Mouse (Mus musculus): ENCODE results near the gene Kazn.

Gene Kazn

DNA sequence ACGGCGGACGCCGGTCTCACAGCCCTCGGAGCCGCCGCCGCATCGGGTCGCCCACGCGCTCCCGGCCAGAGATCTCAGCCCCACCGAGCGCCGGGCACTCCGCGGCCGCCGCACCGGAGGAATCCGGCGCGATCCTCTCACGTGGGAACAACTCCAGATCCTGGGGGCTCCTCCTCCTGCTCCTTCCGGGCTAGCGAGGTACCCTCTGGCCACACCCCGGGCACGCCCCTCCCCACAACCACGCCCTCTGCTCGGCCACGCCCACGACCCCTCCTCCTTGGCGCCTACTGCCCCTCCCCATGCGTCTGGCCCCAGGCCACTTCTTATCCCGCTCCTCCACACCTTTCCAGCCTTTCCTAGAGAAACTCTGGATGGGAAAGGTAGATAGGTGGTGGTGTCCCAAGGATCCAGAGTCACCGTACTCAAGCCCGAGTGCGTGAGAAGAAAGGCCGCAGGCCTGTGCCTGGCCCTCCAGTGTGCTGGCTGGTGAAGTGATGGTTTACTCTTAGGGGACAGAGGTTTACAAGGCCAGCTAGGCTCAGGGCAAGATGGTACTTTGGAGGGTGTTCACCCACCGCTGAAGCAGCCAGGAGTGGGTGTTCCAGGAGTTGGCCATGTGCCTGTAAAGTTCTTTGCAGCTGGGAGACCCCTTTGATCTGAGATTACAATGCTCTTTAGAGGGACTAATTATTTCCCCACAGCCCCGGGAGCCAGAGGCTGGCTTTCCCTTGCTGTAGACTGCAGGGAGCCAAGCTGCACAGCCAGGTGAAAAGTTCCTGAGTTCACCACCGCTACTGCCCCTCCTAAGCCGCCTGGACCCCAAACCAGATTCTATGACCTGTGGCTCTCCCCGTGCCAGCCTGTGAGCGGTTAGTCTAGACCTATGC lies at the start of gene Kazn:
Kazn (minus strand) TSS at position 162 of the 887 bp plus-strand sequence.
- DNase-seq, result peak; percentile 78

GRCm38 (mm10) chr4:142285471-142285870 lies 46.3 kb upstream of the Kazn start:
- DNase-seq, result no peak

- no peak for DNase-seq
Observed at GRCm38 (mm10) chr4:142283867-142284266, 44.7 kb upstream of the Kazn start.

GRCm38 (mm10) chr4:142278197-142278575 lies 39.0 kb upstream of the Kazn start:
- no peak for DNase-seq

DNA sequence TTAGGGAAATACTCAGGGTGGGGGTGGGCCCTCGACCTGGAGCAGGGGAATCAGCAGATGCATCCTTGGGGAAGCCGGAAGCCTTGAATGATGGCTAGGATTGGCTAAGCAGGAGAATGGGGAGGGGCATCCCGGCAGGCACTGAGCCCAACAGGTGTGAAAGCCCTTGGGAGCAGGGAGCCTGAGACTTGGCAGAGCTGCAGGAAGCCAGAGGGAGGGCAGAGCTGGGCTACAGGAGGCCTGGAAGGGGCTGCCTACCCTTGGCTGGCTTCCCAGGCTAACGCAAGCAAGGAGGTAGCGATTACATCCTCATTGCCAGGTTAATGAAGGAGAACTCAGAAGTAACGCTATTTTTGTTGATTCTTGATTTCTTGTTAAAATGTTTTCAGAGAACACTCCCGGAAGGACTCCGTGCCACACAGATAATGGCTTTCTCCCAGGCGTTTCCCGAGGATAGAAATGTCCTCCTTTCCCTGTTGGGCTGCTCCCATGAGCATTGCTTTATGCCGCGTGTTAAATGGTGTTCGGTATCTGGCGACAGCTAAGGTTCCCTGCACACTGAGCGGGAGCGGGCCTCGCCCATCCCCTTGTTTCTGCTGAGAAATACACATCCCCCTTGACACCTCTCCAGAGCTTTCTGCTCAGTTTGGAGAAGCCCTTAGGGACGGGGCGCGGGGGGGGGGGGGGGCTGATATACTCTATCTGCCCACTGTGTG lies 38.4 kb upstream of the Kazn start:
- DNase-seq, result no peak

GRCm38 (mm10) chr4:142275242-142275641 lies 36.0 kb upstream of the Kazn start:
- no peak for DNase-seq

DNA sequence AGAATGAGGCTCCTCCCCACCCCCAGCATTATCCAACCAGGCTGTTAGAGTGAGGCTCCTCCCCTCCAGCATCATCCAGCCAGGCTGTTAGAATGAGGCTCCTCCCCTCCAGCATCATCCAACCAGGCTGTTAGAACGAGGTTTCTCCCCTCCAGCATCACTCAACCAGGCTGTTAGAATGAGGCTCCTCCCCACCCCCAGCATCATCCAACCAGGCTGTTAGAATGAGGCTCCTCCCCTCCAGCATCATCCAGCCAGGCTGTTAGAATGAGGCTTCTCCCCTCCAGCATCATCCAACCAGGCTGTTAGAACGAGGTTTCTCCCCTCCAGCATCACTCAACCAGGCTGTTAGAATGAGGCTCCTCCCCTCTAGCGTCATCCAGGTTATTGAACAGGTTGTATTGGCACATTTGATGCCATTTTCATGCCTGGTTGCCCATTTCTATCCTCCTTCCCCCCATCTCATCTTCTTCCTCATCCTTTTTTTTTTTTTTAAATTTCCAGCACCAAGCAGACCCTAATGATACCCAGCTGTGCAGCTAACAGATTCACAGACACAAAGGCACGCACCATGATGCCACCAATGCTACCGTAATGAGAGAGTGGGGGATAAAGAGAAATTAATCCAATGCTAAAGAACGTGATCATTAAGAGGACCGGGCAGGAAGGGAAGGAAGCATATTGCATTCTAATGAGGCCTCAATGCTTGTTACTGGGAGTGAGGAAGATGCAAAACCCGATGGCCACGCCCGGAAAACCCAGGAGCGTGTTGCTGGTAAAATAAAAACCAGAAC lies 35.4 kb upstream of the Kazn start:
- no peak for DNase-seq

DNA sequence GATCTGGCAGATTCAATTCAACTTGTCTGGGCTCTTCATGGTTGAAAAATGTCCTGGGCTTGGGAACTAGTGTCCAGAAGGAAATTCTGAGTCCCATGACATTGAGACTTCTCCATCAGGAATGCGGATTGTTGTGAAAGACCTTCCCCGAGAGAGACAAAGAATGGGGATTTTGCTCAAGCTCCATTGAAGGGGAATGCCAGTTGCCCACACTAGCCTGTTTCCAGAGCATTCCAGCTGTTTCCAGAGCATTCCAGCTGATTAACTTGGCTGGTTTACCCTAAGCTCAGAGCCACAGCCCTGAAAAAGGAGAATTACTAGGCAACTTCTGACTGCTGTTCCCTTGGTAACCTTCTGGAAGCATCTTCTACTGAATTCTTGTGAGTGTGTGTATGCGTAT lies 32.3 kb upstream of the Kazn start:
- no peak for DNase-seq

- no peak for DNase-seq
Observed at GRCm38 (mm10) chr4:142267832-142268231, 28.6 kb upstream of the Kazn start.

GRCm38 (mm10) chr4:142267348-142267819 lies 28.2 kb upstream of the Kazn start:
- peak; percentile 24 for DNase-seq

DNA sequence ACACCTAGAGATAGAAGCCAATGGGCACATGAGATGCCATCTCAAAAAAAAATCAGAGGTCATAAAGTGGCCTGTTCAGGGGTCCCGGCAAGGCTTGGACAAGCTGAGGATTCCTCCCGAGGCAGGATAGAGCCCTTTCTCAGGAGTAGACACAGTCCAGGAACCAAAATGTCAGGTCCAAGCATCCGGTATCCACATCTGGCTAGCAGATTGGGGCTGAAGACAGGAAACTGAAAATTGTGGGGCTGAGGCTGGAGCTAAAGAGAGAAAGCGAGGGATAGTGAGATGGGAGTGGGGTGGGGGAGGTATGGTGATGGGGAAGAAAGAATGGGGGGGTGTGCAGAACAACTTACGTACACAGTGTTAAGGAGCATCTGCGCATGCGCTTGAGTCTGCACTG lies 25.1 kb upstream of the Kazn start:
- no peak for DNase-seq

DNA sequence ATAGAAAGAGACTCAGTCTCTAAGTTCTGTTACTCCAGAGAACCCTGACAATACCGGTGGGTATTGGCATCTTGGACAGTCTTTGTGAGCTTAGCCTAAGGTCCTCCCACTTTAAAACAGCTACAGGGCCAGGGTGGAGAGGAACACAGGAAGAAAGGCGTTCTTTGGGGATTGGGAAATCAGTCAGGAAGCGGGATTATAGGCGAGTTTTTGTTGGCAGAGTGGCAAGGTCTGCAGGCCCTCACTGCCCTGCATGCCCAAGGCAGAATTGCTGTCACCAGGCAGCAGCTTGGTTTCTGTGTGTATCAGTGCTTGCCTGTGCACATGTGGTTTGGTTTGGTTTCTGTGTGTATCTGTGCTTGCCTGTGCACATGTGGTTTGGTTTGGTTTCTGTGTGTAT lies 22.5 kb upstream of the Kazn start:
- no peak for DNase-seq

DNA sequence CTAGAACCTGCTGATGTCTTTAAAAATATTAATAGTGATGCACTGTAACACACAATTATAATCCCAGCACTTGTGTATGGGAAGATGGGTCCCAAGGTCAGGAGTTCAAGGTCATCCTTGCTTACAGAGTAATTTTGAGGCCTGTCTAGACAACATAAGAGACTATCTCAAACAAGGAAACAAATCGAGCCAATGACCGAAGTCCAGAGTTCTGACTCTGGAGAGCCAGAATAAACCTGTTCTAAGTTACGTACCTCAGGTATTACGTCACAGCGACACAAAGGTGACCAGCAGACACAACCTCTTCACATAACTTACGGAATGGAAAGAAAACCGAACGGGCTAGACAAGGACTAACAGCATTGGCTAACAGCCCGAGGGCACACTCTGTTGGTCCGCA lies 19.5 kb upstream of the Kazn start:
- no peak for DNase-seq

GRCm38 (mm10) chr4:142254088-142254487 lies 14.9 kb upstream of the Kazn start:
- no peak for DNase-seq

DNA sequence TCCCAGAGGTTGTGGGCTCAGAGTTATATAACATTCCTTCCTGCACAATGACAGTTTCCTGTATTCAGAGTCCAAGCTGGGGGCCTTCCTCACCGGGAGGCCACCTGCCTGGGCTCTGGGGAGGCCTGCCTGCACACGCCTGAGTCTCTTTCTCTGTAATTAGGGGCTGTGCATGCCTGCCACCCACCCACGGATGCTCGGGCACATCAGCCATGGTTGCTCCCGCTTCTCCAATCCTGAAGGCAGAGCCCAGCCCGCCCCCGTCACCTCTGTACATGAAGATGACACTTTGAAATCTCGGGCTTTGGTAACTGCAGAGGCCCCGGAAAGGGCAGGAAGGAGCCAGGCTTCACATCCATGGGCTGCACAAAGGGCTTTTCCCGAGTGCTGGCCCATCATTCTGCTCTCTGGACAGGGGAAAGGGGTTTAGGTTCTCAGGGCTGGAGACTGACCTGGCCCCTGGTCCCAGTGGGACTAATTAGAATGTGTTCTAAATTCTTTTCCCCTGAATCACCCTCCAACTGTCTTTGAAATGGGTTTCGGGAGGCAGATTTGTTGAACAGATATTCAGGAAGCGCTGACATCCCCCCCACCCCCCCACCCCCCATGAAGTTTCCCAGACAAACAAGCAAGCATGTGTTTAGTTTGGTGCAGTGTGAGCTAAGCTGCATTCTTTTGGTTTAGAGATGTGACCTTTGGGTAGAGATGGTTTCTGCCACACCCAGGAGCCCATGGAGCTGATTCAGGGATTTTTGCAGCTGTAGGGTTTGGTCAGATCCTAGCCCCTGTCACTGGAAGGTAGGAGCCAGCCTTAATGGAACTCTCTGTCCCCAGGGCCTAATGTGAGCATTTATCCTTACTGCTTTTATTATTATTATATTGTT lies 12.5 kb upstream of the Kazn start:
- peak; percentile 39 for DNase-seq

DNA sequence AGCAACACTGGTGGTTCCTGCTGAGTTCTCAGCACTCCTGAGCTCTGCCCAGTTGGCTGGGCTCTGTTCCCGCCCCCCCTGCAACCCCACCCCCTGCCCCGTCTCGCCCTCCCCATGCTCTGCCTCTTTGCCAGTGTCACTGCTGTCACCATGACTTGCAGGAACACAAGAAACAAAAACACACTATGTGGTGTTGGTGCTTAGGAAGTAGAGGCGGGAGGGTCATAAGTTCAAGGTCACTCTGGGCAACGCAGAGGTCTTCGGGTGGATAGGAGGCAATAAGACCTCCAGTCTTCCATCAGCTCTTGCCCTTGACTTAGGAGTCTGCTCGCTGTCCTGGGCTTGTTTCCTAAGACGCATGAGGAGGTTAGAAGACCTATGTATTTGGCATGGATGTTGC lies 10.9 kb upstream of the Kazn start:
- DNase-seq, result no peak

DNA sequence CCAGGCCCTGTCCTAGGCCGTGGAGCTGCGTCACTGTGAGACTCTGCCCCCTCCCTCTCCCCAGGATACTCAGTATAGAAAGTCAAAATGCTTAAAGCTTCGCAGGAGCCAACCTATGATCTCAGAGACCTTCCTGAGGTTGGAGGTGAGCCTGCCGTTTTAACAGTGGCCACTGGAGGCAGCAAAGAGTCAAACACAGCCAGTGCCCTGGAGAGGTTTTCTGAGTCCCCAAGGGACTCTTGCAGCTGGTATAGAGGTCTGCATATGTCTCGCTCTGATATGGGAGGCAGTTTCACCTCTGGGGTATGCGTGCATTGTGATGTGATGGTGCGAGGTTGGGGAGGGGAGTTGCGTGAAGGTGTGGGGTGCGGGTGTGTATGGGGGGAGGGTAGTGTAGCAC lies 10.2 kb upstream of the Kazn start:
- DNase-seq, result no peak

- DNase-seq, result peak; percentile 69
Observed at GRCm38 (mm10) chr4:142248426-142248825, 9.2 kb upstream of the Kazn start.

DNA sequence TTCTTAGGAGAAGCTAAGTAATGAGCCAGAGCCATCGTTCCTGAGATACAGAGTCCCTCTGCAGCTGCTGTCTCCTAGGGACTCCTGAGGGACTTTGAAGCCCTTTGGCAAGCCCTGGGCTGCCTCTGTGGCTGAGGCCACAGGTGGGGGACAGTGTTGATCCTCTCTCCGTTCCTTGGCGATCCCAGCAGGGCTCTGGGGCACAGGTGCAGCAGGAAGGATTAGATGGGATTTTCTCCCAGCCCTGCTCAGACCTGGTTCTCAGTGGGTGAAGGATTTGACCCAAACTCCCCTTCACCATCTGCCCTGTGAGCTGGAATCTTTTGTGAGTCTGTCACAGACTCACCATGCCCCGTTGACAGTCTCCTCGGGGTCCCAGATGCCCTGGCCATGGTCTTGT lies 7.5 kb upstream of the Kazn start:
- DNase-seq, result no peak

DNA sequence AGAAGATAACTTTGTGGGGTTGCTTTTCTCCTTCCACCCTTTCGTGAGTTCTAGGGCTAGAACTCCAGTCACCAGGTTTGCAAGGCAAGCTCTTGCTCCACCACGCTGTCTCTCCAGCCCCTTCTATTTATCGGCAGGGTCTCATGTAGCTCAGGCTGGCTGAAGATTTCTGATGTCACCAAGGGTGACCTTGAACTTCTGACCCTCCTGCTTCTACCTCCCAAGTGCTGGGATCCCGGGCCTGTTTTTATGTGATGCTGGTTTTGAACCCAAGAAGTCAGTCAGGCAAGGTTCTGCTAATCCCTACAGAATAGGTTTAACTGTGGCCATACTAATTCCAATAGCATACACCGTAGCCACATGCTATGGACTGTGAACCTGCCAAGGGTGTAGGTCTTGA lies 5.4 kb upstream of the Kazn start:
- DNase-seq, result no peak

DNA sequence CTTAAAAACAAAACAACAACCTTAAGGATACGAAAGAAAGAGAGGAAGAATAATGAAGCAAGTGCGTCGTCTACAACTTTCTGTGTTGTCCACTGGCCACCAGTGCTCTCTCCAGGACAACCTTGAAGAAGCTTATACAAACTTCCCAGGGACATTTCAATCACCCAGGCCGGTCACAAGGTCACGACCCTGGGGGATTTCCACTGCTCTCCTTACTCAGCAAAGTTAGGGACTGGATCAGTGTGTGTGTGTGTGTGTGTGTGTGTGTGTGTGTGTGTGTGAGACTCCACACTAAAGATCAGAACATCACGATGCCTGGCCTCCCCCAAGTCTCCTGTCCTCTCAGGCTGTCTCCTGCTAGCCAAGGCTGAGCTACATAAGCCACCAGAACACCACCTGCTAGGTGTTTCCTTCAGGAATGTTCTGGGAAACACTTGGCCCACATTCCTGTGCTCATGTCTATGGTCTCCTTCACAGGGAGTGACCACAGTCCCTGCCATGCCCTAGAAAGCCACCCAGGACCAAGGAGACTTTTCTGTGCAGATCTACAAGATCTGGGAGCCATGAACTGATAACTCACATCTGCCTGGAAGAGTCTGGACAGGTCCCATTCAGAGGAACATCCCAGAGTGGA lies 3.7 kb upstream of the Kazn start:
- no peak for DNase-seq

- no peak for DNase-seq
Observed at GRCm38 (mm10) chr4:142242164-142242563, 3.0 kb upstream of the Kazn start.

All from right cerebral cortex, adult 18-20 months (tissue).